ENCODE assay signal across 14 mouse cellular contexts in the genomic region with DNA sequence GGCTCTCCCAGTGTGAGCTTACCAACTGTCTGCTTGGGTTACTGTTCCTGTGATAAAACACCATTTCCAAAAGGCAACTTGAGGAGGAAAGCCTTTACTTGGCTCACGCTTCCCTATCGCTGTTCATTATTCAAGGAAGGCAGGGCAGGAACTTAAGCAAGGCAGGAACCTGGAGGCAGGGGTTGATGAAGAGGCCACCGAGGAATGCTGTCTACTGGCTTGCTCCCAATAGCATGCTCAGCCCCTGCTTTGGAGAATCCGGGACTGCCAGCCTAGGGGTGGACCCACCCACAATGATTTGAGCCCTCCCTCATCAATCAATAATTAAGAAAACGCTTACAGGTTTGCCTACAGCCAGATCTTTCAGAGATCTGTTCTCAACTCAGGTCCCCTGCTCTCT.
"Had no signal": no experiment of that assay in that cellular context is flagged by ENCODE, and none has a peak within 500 bp of the region (broad histone marks: within the 10 kb centered on the region; RNA-seq: fewer than 3 reads in every experiment).

No protein-coding gene starts in this region.

- H3K9ac ChIP-seq: lung, embryonic 14.5 days; midbrain, embryonic 13.5 days; midbrain, embryonic 15.5 days; neural tube, embryonic 12.5 days; stomach, embryonic 15.5 days had no signal

- H3K4me3 ChIP-seq: megakaryocyte, embryonic 14.5 days; midbrain, embryonic 13.5 days; midbrain, embryonic 15.5 days; neural tube, embryonic 12.5 days; stomach, embryonic 15.5 days had no signal

- ATAC-seq: midbrain, embryonic 13.5 days; midbrain, embryonic 15.5 days had no signal

- H3K27me3 ChIP-seq: megakaryocyte, embryonic 14.5 days; midbrain, embryonic 13.5 days; midbrain, embryonic 15.5 days; neural tube, embryonic 12.5 days; stomach, embryonic 15.5 days had no signal

- H3K27ac ChIP-seq: midbrain, embryonic 13.5 days; midbrain, embryonic 15.5 days; neural tube, embryonic 12.5 days; stomach, embryonic 15.5 days; stomach, postnatal 0 days had no signal

- H3K36me3 ChIP-seq: midbrain, embryonic 13.5 days; midbrain, embryonic 15.5 days; neural tube, embryonic 12.5 days; stomach, embryonic 15.5 days had no signal

- H3K4me1 ChIP-seq: midbrain, embryonic 13.5 days; midbrain, embryonic 15.5 days; neural tube, embryonic 12.5 days; stomach, embryonic 15.5 days had no signal

- DNase-seq: lung, adult 18-20 months; lung, embryonic 14.5 days; lung, postnatal 10 days; lung, postnatal 4 days; right cerebral cortex, postnatal 14 days; thymus, adult 2 months; thymus, postnatal 25 days; thymus, postnatal 4 days had no signal
